Mouse (Mus musculus): ENCODE measurements around the gene Piwil4. TPM values are rescaled to one million over a fixed set of nuclear protein-coding genes. Genes with fewer than 3 reads are reported as not detected.
A peak's percentile ranks its signal among the peaks of the same experiment; 100 is the strongest.

Piwil4 gene
- total and polyA plus RNA-seq, 2 experiments from 2014 or later = 0.42 to 0.48 TPM

DNA sequence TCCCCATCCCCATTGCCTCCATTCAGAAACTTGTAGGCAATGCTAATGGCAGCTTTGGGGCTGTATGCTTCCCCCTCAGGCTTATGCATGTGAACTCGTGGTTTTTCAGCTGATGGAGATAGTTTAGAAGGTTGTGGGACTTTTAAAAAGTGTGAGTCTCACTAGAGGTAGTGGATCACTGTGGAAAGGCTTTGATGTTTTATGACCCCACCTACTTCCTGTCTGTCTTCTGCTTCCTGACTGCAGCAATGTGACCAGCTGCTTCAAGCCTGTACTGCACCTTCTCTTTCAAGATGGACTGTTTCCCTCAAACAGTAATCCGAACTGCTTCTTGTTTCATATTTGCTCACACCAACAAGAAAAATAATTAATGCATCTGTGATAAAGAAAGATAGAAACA is 82.6 kb downstream of the Piwil4 start:
- 58% methylated on average over 2 of the region's 2 CpGs for WGBS
- Histone ChIP-seq H3K4me1 (ENCODE audit: insufficient read depth, low read length) (no peaks in the 10 kb centered on the region), H3K9me3 (ENCODE audit: low read length) (no peaks in the 10 kb centered on the region), H3K27me3 (ENCODE audit: insufficient read depth, low read length) (no peaks in the 10 kb centered on the region), H3K9ac (replicated peaks; ENCODE audit: low read length) (no peak overlapping the region), H3K4me2 (ENCODE audit: low read depth, low read length) (no peak overlapping the region), H3K4me3 (ENCODE audit: low read length) (no peak overlapping the region), H3K27ac (no peak overlapping the region), H3K36me3 (ENCODE audit: insufficient read depth, low read length) (no peaks in the 10 kb centered on the region)
- no peak for DNase-seq (ENCODE audit: low spot score)
- TF ChIP-seq CTCF (IDR thresholded peaks at IDR 0.05; ENCODE audit: low read depth) = no peak
- ATAC-seq = no peak

GRCm38 (mm10) chr9:14654010-14654409 is 86.5 kb downstream of the Piwil4 start:
- 78% methylated on average over 2 of the region's 2 CpGs for WGBS
- H3K4me2 ChIP-seq (ENCODE audit: low read depth, low read length) = no peak overlapping the region
- TF ChIP-seq CTCF (IDR thresholded peaks at IDR 0.05; ENCODE audit: low read depth) = peak; percentile 24

DNA sequence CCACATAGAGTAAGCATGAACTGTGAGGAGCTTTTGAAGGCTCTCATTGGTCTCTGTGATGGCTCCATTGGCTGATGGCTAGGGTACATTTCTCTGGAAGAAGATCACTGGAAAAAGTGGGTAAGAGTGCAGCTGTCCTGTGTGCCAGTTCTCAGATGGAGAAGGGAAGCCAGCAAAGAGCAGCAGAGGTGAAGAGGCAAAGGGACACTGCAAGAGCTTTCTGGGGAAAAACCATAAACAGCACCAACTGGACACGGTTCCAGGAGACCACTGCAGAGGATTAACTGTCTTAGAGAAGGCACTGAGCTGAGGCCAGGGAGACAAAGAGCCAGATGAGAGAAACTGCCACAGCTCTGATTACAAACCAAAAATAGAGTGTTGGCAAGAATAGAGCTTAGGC is 87.8 kb downstream of the Piwil4 start:
- Histone ChIP-seq H3K4me2 (ENCODE audit: low read depth, low read length) (no peak overlapping the region), H3K27ac (no peak overlapping the region), H3K9ac (replicated peaks; ENCODE audit: low read length) (no peak overlapping the region), H3K36me3 (ENCODE audit: insufficient read depth, low read length) (no peaks in the 10 kb centered on the region), H3K4me1 (ENCODE audit: insufficient read depth, low read length) (no peaks in the 10 kb centered on the region), H3K9me3 (ENCODE audit: low read length) (no peaks in the 10 kb centered on the region), H3K4me3 (ENCODE audit: low read length) (no peak overlapping the region), H3K27me3 (ENCODE audit: insufficient read depth, low read length) (no peaks in the 10 kb centered on the region)
- TF ChIP-seq CTCF (IDR thresholded peaks at IDR 0.05; ENCODE audit: low read depth) = no peak
- no peak for ATAC-seq
- DNase-seq (ENCODE audit: low spot score) = no peak
- 67% methylated on average over 1 of the region's 1 CpGs for WGBS

More at GRCm38 (mm10) chr9:14654010-14654409, 86.5 kb downstream of the Piwil4 start:
- Histone ChIP-seq H3K36me3 (ENCODE audit: insufficient read depth, low read length) (no peaks in the 10 kb centered on the region), H3K4me3 (ENCODE audit: low read length) (no peak overlapping the region), H3K9ac (replicated peaks; ENCODE audit: low read length) (no peak overlapping the region), H3K27ac (no peak overlapping the region), H3K4me1 (ENCODE audit: insufficient read depth, low read length) (no peaks in the 10 kb centered on the region), H3K9me3 (ENCODE audit: low read length) (no peaks in the 10 kb centered on the region), H3K27me3 (ENCODE audit: insufficient read depth, low read length) (no peaks in the 10 kb centered on the region)
- ATAC-seq (no peak), DNase-seq (ENCODE audit: low spot score) (no peak)

DNA sequence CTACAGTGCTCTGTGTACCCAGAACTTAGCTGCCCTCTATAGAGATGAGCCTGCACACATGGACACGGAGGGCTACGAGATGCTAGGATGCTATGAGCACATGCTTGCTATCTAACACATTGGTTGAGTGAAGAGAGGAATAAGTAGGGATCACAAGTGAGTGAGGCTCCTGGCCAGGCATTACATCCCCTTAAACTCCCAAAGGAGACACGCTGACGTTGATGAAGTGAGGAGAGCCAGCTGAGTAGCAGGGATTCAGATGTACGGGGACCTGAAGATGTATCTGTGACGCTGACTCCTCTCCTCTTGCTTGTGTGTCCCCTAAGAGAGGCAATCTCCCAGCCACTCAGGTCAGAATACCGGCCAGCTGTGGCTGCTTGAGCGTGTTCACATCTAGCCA is 92.7 kb downstream of the Piwil4 start:
- Histone ChIP-seq H3K4me2 (ENCODE audit: low read depth, low read length) (no peak overlapping the region), H3K4me3 (ENCODE audit: low read length) (no peak overlapping the region), H3K36me3 (ENCODE audit: insufficient read depth, low read length) (no peaks in the 10 kb centered on the region), H3K27ac (no peak overlapping the region), H3K4me1 (ENCODE audit: insufficient read depth, low read length) (no peaks in the 10 kb centered on the region), H3K27me3 (ENCODE audit: insufficient read depth, low read length) (no peaks in the 10 kb centered on the region), H3K9me3 (ENCODE audit: low read length) (no peaks in the 10 kb centered on the region), H3K9ac (replicated peaks; ENCODE audit: low read length) (no peak overlapping the region)
- DNase-seq (ENCODE audit: low spot score) = no peak
- no peak for ATAC-seq
- WGBS = 84% methylated on average over 8 of the region's 8 CpGs
- TF ChIP-seq CTCF (IDR thresholded peaks at IDR 0.05; ENCODE audit: low read depth) = no peak

DNA sequence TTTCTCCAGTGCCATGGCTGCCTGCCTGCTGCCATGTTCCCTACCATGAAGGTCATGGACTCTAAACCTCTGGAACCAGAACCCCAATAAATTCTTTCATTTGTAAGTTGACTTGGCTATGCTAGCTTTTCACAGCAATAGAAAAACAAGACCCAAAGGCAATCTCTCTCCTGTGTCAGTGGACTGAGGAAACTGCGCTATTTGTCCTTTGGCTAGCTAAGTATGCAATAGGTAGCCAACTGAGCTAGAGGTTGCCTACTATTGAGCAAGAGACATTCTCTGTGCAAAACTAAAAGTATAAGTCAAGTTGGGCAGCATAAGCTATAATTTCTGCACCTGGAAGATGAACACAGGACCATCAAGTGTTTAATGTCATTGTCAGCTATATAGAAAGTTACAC is 93.9 kb downstream of the Piwil4 start:
- Histone ChIP-seq H3K36me3 (ENCODE audit: insufficient read depth, low read length) (no peaks in the 10 kb centered on the region), H3K27me3 (ENCODE audit: insufficient read depth, low read length) (no peaks in the 10 kb centered on the region), H3K27ac (no peak overlapping the region), H3K9me3 (ENCODE audit: low read length) (no peaks in the 10 kb centered on the region), H3K4me3 (ENCODE audit: low read length) (no peak overlapping the region), H3K4me2 (ENCODE audit: low read depth, low read length) (no peak overlapping the region), H3K4me1 (ENCODE audit: insufficient read depth, low read length) (peaks cover 7% of the 10 kb centered on the region; the same call in 1 of the 2 replicates), H3K9ac (replicated peaks; ENCODE audit: low read length) (no peak overlapping the region)
- DNase-seq (ENCODE audit: low spot score) (no peak), ATAC-seq (no peak)
- no peak for TF ChIP-seq CTCF (IDR thresholded peaks at IDR 0.05; ENCODE audit: low read depth)
- WGBS = 97% methylated on average over 1 of the region's 1 CpGs

Other genes starting within 250 kb of the Piwil4 start
- gene Kdm4d, start 240.3 kb downstream of the Piwil4 start, total RNA-seq (2014; rRNA removed) = 2.1 and 2.6 TPM in 2 replicates
- gene Kdm4d, start 240.3 kb downstream of the Piwil4 start, polyA plus RNA-seq (2015; fragmentation: Nextera tagmentation; extraction: Ambion mirVana) = 2.0 TPM in 2 replicates
- 24.4 and 36.8 TPM in 2 replicates for gene Cwc15, start 240.1 kb downstream of the Piwil4 start, total RNA-seq (2014; rRNA removed)
- 139 and 151 TPM in 2 replicates for gene Cwc15, start 240.1 kb downstream of the Piwil4 start, polyA plus RNA-seq (2015; fragmentation: Nextera tagmentation; extraction: Ambion mirVana)
- 22.9 and 27.0 TPM in 2 replicates for gene Amotl1, start 95.7 kb downstream of the Piwil4 start, total RNA-seq (2014; rRNA removed)
- gene Amotl1, start 95.7 kb downstream of the Piwil4 start, polyA plus RNA-seq (2015; fragmentation: Nextera tagmentation; extraction: Ambion mirVana) = 4.2 and 4.4 TPM in 2 replicates
- 1.5 and 2.8 TPM in 2 replicates for gene Fut4, start 11.7 kb upstream of the Piwil4 start, total RNA-seq (2014; rRNA removed)
- gene Fut4, start 11.7 kb upstream of the Piwil4 start, polyA plus RNA-seq (2015; fragmentation: Nextera tagmentation; extraction: Ambion mirVana) = 0.53 TPM in 2 replicates
- 0.42 and 2.3 TPM in 2 replicates for gene 1700012B09Rik, start 30.3 kb upstream of the Piwil4 start, total RNA-seq (2014; rRNA removed)
- gene 1700012B09Rik, start 30.3 kb upstream of the Piwil4 start, polyA plus RNA-seq (2015; fragmentation: Nextera tagmentation; extraction: Ambion mirVana) = 4.0 and 5.0 TPM in 2 replicates
- 6.1 and 6.9 TPM in 2 replicates for gene Mre11a, start 43.9 kb upstream of the Piwil4 start, total RNA-seq (2014; rRNA removed)
- gene Mre11a, start 43.9 kb upstream of the Piwil4 start, polyA plus RNA-seq (2015; fragmentation: Nextera tagmentation; extraction: Ambion mirVana) = 8.9 and 9.6 TPM in 2 replicates
- gene Ankrd49, start 44.1 kb upstream of the Piwil4 start, total RNA-seq (2014; rRNA removed) = 10.8 and 11.8 TPM in 2 replicates
- 24.5 and 24.8 TPM in 2 replicates for gene Ankrd49, start 44.1 kb upstream of the Piwil4 start, polyA plus RNA-seq (2015; fragmentation: Nextera tagmentation; extraction: Ambion mirVana)
- gene Gpr83, start 119.5 kb upstream of the Piwil4 start, total RNA-seq (2014; rRNA removed) = 1.4 and 3.7 TPM in 2 replicates
- gene Gpr83, start 119.5 kb upstream of the Piwil4 start, polyA plus RNA-seq (2015; fragmentation: Nextera tagmentation; extraction: Ambion mirVana) = 1.8 TPM in 2 replicates
- gene Izumo1r, start 163.2 kb upstream of the Piwil4 start, total RNA-seq (2014; rRNA removed) = not detected in 2 replicates
- not detected in 2 replicates for gene Izumo1r, start 163.2 kb upstream of the Piwil4 start, polyA plus RNA-seq (2015; fragmentation: Nextera tagmentation; extraction: Ambion mirVana)